Mouse (Mus musculus) left cerebral cortex, postnatal 4 days (tissue): ENCODE measurements at regions not wholly inside any gene's neighbourhood (a gene's known extent, or its start where the extent isn't known, plus 50 kb on each side); places are given as distances from the start of the nearest gene placed in this dataset.

Experiments used
- DNase-seq: peaks from one replicate; pipeline ENCODE4 v3.0.0-alpha.2; 2022
- intact Hi-C: fragments of 180-260 bp; cut with DNase I; formaldehyde crosslinking; loops from one replicate; pipeline ENCODE4 v1.15.1; 2025

DNA sequence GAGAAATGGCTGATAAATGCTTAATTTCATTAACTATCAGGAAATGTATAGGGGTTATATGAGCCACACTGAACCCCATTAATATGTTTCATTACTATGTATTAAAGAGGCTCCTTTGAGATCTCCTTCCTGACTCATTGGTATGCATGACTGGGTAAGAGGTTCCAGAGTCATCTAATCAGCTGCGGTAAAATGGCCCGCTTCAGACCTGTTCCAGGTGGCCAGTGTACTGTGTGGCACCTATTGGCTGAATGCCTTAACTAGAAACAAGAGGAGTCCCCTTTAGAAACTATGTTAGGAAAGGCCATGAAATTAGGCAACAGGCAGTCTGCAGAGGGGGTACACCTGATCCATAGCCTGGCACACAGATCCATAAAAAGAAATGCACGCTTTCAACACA, 283.6 kb upstream of the Rgma start:
- intact Hi-C loops, result no loop called here
- no peak for DNase-seq

DNA sequence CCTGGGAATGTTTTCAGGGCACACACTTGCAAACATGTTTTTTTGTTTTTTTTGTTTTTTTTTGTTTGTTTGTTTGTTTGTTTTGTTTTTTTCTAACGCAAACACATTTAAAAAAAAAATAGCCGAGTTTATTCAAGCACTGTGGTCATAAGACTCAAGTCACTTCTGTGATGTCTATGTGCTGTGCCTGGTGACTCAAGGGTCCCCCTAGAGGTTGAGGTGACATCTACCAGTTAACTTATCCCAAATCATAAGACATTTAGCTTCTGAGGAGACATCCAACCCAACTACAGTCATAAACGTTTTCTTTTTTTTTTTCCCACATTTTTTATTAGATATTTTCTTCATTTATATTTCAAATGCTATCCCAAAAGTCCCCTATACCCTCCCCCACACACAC, 281.2 kb upstream of the Rgma start:
- no peak for DNase-seq
- intact Hi-C loops, result no loop called here

GRCm38 (mm10) chr7:73118871-73119270, 256.4 kb upstream of the Rgma start:
- intact Hi-C loops, result no loop called here

DNA sequence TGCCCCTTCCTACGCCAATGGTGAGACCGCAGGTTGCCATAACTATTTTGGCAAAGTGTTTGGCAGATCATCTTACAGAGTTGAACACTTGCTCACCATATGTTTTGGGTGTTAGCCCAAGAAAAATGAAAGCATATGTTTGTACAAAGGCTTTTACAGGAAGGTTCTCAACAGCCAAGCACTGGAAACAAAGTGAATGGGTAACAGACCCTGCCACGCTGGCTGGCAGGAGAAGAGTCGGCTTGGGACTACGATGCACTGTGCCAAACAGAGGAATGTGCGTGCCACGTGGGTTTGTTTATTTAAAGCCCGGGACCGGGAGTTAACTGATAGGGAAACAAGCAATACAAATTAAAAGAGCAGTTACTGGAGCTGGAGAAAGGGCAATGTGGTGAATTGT, 255.0 kb upstream of the Rgma start:
- peak; percentile 31 for DNase-seq

More at GRCm38 (mm10) chr7:73118871-73119270, 256.4 kb upstream of the Rgma start:
- DNase-seq, result peak; percentile 40

GRCm38 (mm10) chr7:73124976-73125375, 250.3 kb upstream of the Rgma start:
- peak; percentile 73 for DNase-seq
- intact Hi-C loops, result no loop called here

More for the DNA sequence above, 255.0 kb upstream of the Rgma start:
- intact Hi-C loops, result no loop called here

- DNase-seq, result peak; percentile 51
- intact Hi-C loops, result no loop called here
Observed at GRCm38 (mm10) chr7:73125864-73126263, 249.4 kb upstream of the Rgma start.

DNA sequence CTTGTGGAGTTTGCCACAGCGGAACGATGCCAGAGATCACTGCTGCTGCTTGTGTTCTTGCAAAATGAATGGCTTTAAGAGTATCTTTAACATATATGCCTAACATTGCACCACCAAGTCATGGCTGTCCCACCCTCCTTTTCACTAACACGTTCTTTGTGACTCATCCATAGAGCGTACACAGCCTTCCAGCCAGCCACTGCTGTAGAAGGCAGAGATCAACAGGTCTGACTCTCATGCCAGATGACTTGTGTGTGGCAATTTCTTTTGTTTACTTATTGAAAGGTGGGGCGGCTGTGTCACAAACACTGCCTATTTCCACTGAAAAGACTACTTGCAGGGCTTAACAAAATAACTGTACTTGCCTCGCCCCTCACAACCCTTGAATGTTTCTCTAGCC, 239.5 kb upstream of the Rgma start:
- intact Hi-C loops, result no loop called here
- DNase-seq, result no peak

GRCm38 (mm10) chr7:73138269-73138668, 237.0 kb upstream of the Rgma start:
- intact Hi-C loops, result no loop called here
- DNase-seq, result no peak

DNA sequence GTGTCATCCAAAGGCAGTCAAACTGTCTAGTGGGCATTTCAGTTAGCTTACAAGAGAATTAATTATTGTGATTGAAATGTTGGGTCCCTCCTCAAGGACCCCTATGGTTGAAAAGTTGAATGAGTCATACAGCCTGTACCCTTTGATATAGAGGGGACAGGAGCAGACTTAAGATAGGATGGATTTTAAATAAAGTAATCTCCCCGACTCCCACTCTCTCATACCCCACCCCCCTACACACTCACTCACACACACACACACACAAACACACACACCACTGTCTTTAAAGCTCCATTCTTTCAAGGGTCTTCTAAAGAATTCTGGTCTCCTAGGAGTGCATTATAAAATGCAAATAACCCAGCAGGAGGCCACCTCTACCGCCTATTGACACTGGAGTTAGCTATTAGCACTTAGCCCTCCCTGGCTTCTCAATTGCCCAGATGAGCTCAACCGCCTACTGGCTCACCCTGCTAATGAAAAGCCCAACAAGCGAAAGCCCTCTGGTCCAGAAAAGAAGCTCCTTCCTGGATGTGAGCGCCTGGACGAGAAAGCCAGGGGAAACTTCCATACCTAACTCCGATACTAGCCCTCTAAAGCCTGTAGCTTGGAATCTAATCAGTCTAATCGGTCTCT, 236.3 kb upstream of the Rgma start:
- no peak for DNase-seq
- intact Hi-C loops, result no loop called here

GRCm38 (mm10) chr7:73139901-73140300, 235.4 kb upstream of the Rgma start:
- DNase-seq, result no peak
- intact Hi-C loops, result no loop called here

DNA sequence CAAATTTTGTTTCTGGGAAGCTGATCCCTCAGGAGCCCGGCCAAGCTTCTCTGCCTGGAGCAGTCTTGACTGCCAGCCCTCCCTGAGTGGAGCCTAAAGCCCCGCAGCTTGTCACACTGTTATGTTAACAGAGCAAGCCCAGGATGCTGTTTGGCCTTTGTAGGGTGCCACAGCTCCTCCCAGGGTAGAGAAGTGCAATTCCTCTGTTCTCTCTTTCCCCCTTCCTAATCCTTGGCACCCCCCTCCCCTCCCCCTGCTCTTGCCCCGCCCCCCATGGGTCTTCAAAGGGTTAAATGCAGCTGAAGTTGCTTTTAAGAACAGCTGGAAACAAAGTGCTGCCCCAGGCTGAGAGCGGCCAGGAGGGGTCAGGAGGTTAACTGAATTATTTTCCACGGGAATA, 234.1 kb upstream of the Rgma start:
- peak; percentile 25 for DNase-seq
- intact Hi-C loops, result no loop called here

DNA sequence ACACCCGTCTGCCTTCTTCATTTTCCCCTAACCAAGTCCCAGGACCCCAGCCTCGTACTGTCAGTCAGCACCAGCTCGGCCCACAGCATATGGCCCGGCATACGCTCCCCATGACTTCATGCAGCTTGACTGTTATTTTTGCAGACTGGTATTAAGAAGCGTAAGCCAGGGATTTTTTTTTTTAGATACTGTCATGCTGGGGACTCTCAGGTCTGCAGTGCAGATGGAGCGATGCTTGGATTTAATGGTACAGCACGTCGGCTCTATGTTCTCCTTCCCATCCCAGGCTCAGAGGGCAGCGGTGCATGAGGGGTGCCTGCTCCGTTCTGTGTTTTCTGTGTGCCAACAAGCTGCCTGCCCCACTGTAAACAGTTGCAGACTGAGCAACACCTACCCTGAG, 231.4 kb upstream of the Rgma start:
- DNase-seq, result peak; percentile 26
- intact Hi-C loops, result no loop called here

DNA sequence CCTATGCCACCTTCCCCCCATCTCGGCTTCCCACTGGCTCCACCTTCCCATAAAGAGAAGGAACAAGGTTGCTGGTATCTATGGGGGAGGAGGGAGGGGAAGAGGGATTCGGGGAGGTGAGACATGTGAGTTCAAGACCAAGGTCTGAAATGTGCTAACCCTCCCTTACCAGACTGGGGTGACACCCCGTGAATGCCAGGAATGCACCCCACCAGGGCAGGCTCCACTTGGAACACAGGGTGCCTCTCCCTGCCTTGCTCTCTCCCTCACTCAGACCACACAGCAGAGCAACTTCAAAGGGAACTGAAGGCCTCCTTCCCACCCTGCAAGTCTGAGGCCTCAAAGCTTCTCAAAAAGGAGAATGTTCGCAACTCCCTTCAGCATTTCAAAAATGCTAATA, 230.5 kb upstream of the Rgma start:
- intact Hi-C loops, result no loop called here
- no peak for DNase-seq

DNA sequence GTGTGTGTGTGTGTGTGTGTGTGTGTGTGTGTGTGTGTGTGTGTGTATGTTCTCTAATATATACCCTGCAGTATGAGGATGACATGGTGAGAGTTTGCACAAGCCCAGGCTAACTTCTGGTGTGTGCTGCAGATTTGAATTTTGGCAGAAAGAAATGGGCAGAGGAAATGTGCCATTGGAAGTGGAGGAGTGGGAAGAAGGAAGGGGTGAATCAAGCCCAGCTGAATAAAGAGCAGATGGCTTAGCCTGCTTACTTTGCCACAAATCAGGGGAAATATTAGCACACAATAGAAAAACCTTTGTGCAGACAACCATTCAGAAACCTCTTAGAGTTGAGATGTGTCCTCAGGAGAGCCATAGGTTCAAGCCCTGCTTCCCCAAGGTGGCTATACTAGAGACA, 228.1 kb upstream of the Rgma start:
- intact Hi-C loops, result no loop called here
- DNase-seq, result no peak

DNA sequence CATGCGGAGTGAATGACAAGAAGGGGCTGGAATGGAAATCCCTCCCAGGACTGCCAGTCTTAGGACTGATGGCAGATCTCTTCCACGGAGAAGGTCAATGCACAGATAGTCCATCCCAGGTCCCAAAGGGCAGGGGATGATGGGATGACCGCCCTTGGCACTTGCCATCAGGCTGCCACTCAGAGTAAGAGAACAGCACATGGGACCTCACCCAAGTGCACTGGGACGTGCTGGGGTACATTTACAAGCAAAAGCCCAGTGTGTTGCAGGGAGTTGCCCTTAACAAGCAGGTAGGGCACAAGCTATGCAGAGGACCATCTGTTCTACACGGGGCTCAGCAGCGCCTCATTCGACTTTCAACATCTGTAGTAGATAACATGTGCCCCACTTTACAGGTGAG, 224.9 kb upstream of the Rgma start:
- intact Hi-C loops, result no loop called here
- DNase-seq, result no peak

GRCm38 (mm10) chr7:73151586-73152467, 223.5 kb upstream of the Rgma start:
- DNase-seq, result no peak
- intact Hi-C loops, result no loop called here

GRCm38 (mm10) chr7:73153668-73154067, 221.6 kb upstream of the Rgma start:
- intact Hi-C loops, result no loop called here
- DNase-seq, result no peak

DNA sequence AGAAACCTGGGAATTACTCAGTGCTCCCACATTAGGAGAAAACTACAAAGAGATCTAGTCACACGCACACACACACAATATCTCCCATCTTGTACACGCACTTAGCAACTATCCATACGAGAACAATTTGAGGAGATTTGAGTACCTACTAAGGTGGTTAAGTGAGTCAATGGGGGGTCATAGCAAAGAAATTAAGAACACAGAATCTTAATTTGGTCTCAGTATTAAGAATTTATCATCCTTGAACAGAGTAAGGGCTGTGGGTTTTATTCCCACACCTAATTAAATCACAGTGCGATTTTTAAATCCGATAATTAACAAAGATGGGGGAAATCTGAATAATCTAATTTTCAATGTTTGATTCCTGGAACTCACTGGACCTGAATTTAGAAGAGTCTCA, 216.5 kb upstream of the Rgma start:
- intact Hi-C loops, result no loop called here
- no peak for DNase-seq

DNA sequence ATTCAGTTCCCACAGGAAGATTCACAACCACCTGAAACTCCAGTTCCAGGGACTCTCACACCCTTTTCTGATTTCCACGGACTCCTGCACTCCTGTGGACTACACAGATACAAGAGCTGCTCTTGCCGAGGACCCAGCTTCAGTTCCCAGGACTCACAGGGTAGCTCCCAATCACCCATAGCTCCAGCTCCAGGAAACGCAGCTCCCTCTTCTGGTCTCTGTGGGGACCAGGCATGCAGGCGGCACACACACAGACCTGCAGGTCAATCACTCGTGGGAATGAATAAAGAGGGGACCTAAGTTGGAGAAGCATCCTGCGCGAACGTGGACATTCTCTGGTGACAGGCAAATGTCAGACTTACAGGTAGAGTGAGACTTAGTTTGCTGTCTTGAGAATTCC, 214.3 kb upstream of the Rgma start:
- DNase-seq, result no peak
- intact Hi-C loops, result no loop called here

- no peak for DNase-seq
Observed at GRCm38 (mm10) chr7:73163687-73164086, 211.6 kb upstream of the Rgma start.

GRCm38 (mm10) chr7:73165521-73165920, 209.8 kb upstream of the Rgma start:
- no peak for DNase-seq
- intact Hi-C loops, result no loop called here

More at GRCm38 (mm10) chr7:73163687-73164086, 211.6 kb upstream of the Rgma start:
- intact Hi-C loops, result no loop called here

DNA sequence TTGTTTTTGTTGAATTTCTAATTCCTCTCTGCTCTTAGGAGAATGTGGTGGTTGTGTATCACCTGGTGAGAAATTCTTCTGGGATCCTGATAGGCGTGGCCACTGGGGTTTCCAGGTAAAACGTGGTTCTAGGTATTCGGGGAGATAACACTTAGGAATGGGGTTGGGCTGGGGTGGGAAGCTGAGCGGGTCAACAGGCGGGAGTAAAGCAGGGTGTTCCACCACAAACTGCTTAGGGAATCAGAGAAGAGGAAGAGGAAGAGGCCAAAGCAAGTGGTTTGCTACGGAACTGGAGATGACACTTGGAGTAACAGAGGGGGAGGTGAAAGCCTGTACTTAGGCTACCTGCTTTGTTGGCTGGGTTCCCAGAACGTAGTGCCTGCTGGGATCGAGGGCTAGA, 205.9 kb upstream of the Rgma start:
- DNase-seq, result no peak
- intact Hi-C loops, result no loop called here
